Mouse (Mus musculus): ENCODE measurements around the gene Zmiz2. TPM values are rescaled to one million over a fixed set of nuclear protein-coding genes. Genes with fewer than 3 reads are reported as not detected.

Zmiz2 gene
- polyA plus RNA-seq, 1 experiment: 33.0 TPM

- TF ChIP-seq MAX (IDR thresholded peaks at IDR 0.05): no peak
- no peak for TF ChIP-seq CTCF (IDR thresholded peaks at IDR 0.05; ENCODE audit: control insufficient read depth, insufficient read depth, insufficient read length)
- TF ChIP-seq CEBPB (IDR thresholded peaks at IDR 0.05; ENCODE audit: low read depth): no peak
- no peak for TF ChIP-seq MYOG (IDR thresholded peaks at IDR 0.05; ENCODE audit: control insufficient read depth, extremely low read depth, insufficient read length)
- TF ChIP-seq USF1 (IDR thresholded peaks at IDR 0.05; ENCODE audit: low read depth): no peak
- no peak for TF ChIP-seq MYOD1 (IDR thresholded peaks at IDR 0.05; ENCODE audit: control insufficient read depth, insufficient read length, low read depth)
- no peak for TF ChIP-seq FOSL1 (IDR thresholded peaks at IDR 0.05; ENCODE audit: insufficient read depth, low read length, poor library complexity, severe bottlenecking)
Observed at GRCm38 (mm10) chr11:6391516-6392276, 2.8 kb downstream of the Zmiz2 start.

DNA sequence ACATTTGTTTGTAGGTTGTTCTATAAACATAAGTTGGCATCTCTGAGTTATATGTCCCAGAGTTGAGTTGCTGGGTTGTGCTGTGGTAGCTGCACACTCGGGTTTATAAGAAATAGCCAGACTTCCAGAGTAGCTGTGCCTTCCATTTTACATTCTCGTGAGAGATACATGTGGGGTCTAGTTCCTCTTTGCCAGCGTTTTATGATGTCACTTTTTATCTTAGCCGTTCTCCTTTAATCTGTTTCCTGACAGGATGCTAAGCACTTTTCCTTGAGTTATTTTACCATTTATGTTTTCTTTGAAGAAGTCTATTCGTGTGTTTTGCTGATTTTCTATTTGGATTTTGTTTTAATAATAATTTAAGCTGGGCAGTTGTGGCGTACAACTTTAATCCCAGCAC lies 4.0 kb downstream of the Zmiz2 start:
- no peaks in the 10 kb centered on the region for H3K27me3 ChIP-seq (ENCODE audit: control insufficient read depth, insufficient read depth, insufficient read length)
- no peak overlapping the region for H3ac ChIP-seq (ENCODE audit: control insufficient read depth, insufficient read length, low read depth)
- peaks cover 18% of the 10 kb centered on the region for H3K36me3 ChIP-seq (ENCODE audit: control insufficient read depth, insufficient read depth)
- H3K79me2 ChIP-seq (ENCODE audit: control insufficient read depth, insufficient read depth): peaks cover 38% of the 10 kb centered on the region
- TF ChIP-seq MYOD1 (IDR thresholded peaks at IDR 0.05; ENCODE audit: control insufficient read depth, insufficient read length, low read depth) (no peak), MAX (IDR thresholded peaks at IDR 0.05) (no peak), USF1 (IDR thresholded peaks at IDR 0.05; ENCODE audit: low read depth) (no peak), CTCF (IDR thresholded peaks at IDR 0.05; ENCODE audit: control insufficient read depth, insufficient read depth, insufficient read length) (no peak), MYOG (IDR thresholded peaks at IDR 0.05; ENCODE audit: control insufficient read depth, extremely low read depth, insufficient read length) (no peak), CEBPB (IDR thresholded peaks at IDR 0.05; ENCODE audit: low read depth) (no peak), FOSL1 (IDR thresholded peaks at IDR 0.05; ENCODE audit: insufficient read depth, low read length, poor library complexity, severe bottlenecking) (no peak)
- H3K79me3 ChIP-seq (ENCODE audit: low read depth): peaks cover 13% of the 10 kb centered on the region
- H3K4me3 ChIP-seq (ENCODE audit: insufficient read depth, poor library complexity, severe bottlenecking): no peak overlapping the region

More at GRCm38 (mm10) chr11:6391516-6392276, 2.8 kb downstream of the Zmiz2 start:
- no peak overlapping the region for H3ac ChIP-seq (ENCODE audit: control insufficient read depth, insufficient read length, low read depth)
- peaks cover 8% of the 10 kb centered on the region for H3K36me3 ChIP-seq (ENCODE audit: control insufficient read depth, insufficient read depth)
- H3K4me3 ChIP-seq (ENCODE audit: insufficient read depth, poor library complexity, severe bottlenecking): no peak overlapping the region
- peaks cover 13% of the 10 kb centered on the region for H3K79me3 ChIP-seq (ENCODE audit: low read depth)
- peaks cover 38% of the 10 kb centered on the region for H3K79me2 ChIP-seq (ENCODE audit: control insufficient read depth, insufficient read depth)
- no peaks in the 10 kb centered on the region for H3K27me3 ChIP-seq (ENCODE audit: control insufficient read depth, insufficient read depth, insufficient read length)

GRCm38 (mm10) chr11:6393866-6394265 lies 5.0 kb downstream of the Zmiz2 start:
- Histone ChIP-seq H3K36me3 (ENCODE audit: control insufficient read depth, insufficient read depth) (peaks cover 18% of the 10 kb centered on the region), H3K79me2 (ENCODE audit: control insufficient read depth, insufficient read depth) (peaks cover 38% of the 10 kb centered on the region), H3K79me3 (ENCODE audit: low read depth) (peaks cover 13% of the 10 kb centered on the region), H3K4me3 (ENCODE audit: insufficient read depth, poor library complexity, severe bottlenecking) (no peak overlapping the region), H3ac (ENCODE audit: control insufficient read depth, insufficient read length, low read depth) (no peak overlapping the region), H3K27me3 (ENCODE audit: control insufficient read depth, insufficient read depth, insufficient read length) (no peaks in the 10 kb centered on the region)
- TF ChIP-seq CTCF (IDR thresholded peaks at IDR 0.05; ENCODE audit: control insufficient read depth, insufficient read depth, insufficient read length) (no peak), FOSL1 (IDR thresholded peaks at IDR 0.05; ENCODE audit: insufficient read depth, low read length, poor library complexity, severe bottlenecking) (no peak), USF1 (IDR thresholded peaks at IDR 0.05; ENCODE audit: low read depth) (no peak)

DNA sequence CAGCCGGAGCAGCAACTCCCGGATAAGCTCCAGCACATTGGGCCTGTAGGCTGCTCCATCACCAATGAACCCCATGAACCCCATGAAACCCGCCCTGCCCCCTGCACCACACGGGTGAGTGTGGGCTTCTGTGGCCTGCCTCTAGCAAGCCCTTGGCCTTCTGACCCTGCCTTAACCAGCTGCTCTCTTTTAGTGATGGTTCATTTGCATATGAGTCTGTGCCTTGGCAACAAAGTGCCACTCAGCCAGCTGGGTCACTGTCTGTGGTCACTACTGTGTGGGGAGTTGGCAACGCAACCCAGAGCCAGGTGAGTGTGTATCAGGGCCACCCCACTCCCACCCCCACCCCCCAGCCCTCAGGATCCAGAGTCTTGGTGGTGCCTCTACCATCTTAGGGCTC lies 6.7 kb downstream of the Zmiz2 start:
- H3K27me3 ChIP-seq (ENCODE audit: control insufficient read depth, insufficient read depth, insufficient read length): no peaks in the 10 kb centered on the region
- peaks cover 27% of the 10 kb centered on the region for H3K36me3 ChIP-seq (ENCODE audit: control insufficient read depth, insufficient read depth)
- H3K79me3 ChIP-seq (ENCODE audit: low read depth): peaks cover 7% of the 10 kb centered on the region
- H3ac ChIP-seq (ENCODE audit: control insufficient read depth, insufficient read length, low read depth): no peak overlapping the region
- peaks cover 25% of the 10 kb centered on the region for H3K79me2 ChIP-seq (ENCODE audit: control insufficient read depth, insufficient read depth)
- TF ChIP-seq CTCF (IDR thresholded peaks at IDR 0.05; ENCODE audit: control insufficient read depth, insufficient read depth, insufficient read length) (no peak), MYOD1 (IDR thresholded peaks at IDR 0.05; ENCODE audit: control insufficient read depth, insufficient read length, low read depth) (no peak), FOSL1 (IDR thresholded peaks at IDR 0.05; ENCODE audit: insufficient read depth, low read length, poor library complexity, severe bottlenecking) (no peak), MAX (IDR thresholded peaks at IDR 0.05) (no peak), USF1 (IDR thresholded peaks at IDR 0.05; ENCODE audit: low read depth) (no peak), CEBPB (IDR thresholded peaks at IDR 0.05; ENCODE audit: low read depth) (no peak), MYOG (IDR thresholded peaks at IDR 0.05; ENCODE audit: control insufficient read depth, extremely low read depth, insufficient read length) (no peak)
- H3K4me3 ChIP-seq (ENCODE audit: insufficient read depth, poor library complexity, severe bottlenecking): no peak overlapping the region

DNA sequence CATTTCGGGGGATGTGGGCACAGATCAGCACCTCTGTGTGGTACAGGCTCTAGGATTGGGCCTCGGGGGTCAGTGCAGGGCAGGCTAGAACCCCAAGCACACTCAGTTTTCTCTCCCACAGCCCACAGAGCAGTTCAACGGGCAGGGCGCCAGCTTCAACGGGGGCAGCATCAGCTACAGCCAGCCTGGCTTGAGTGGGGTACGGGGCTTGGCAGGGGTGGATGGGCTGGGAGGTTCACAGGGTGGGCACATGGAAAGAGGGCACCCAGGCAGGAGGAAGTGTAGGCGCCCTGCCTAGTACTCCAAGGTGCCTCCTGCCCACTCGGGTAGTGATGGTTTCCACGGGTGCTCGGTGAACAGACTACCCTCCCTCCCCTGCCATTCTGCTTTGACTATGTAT lies 9.3 kb downstream of the Zmiz2 start:
- Histone ChIP-seq H3ac (ENCODE audit: control insufficient read depth, insufficient read length, low read depth) (no peak overlapping the region), H3K79me2 (ENCODE audit: control insufficient read depth, insufficient read depth) (no peaks in the 10 kb centered on the region), H3K36me3 (ENCODE audit: control insufficient read depth, insufficient read depth) (peaks cover 41% of the 10 kb centered on the region), H3K27me3 (ENCODE audit: control insufficient read depth, insufficient read depth, insufficient read length) (no peaks in the 10 kb centered on the region), H3K4me3 (ENCODE audit: insufficient read depth, poor library complexity, severe bottlenecking) (no peak overlapping the region), H3K79me3 (ENCODE audit: low read depth) (no peaks in the 10 kb centered on the region)
- no peak for TF ChIP-seq FOSL1 (IDR thresholded peaks at IDR 0.05; ENCODE audit: insufficient read depth, low read length, poor library complexity, severe bottlenecking)
- no peak for TF ChIP-seq CEBPB (IDR thresholded peaks at IDR 0.05; ENCODE audit: low read depth)
- TF ChIP-seq MYOD1 (IDR thresholded peaks at IDR 0.05; ENCODE audit: control insufficient read depth, insufficient read length, low read depth): no peak
- no peak for TF ChIP-seq CTCF (IDR thresholded peaks at IDR 0.05; ENCODE audit: control insufficient read depth, insufficient read depth, insufficient read length)
- TF ChIP-seq MYOG (IDR thresholded peaks at IDR 0.05; ENCODE audit: control insufficient read depth, extremely low read depth, insufficient read length): no peak
- TF ChIP-seq USF1 (IDR thresholded peaks at IDR 0.05; ENCODE audit: low read depth): no peak
- TF ChIP-seq MAX (IDR thresholded peaks at IDR 0.05): no peak

Data from C2C12 (cell line).